Mouse (Mus musculus): ENCODE measurements around the gene Fbln5.

Gene Fbln5

DNA sequence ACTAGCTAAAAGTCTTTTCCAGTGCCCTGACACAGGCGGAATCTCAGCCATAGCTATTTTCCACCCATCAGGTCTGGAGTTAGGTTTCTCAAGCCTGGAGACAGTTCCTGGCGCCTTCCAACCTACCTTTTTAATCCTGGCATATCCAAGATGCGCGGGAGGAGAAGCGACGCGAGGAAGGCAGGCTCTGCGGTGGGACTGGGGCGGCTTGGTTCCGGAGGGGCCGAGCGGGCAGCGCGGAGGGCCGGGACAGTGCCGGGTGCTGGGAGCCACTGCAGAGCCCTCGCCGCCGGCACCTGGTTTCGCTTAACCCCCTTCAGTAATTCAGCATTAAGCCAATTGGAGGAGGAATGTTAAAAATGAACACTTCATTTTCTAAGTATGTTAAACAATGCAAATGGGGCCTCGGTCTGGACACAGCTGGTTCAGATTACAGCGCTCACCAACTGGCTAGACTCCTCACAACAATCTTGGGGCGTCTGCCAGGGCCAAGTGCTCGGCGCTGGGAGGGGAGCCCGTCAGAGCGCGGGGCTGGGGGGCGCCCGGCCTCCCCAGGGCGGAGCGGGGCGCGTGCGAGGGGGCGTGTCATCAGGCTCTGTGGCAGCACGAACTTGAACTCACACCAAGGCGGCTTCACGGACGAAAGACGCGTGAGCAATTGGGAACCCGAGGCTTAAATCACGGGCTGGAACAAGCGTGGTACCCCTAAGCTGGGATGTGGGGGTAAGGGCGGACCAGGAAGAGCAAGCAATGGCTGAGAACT is at the start of gene Fbln5:
Fbln5 (minus strand) TSS at position 448 of the 763 bp plus-strand sequence.
- no peak for DNase-seq (ENCODE audit: extremely low read depth, insufficient read length, low spot score)

DNA sequence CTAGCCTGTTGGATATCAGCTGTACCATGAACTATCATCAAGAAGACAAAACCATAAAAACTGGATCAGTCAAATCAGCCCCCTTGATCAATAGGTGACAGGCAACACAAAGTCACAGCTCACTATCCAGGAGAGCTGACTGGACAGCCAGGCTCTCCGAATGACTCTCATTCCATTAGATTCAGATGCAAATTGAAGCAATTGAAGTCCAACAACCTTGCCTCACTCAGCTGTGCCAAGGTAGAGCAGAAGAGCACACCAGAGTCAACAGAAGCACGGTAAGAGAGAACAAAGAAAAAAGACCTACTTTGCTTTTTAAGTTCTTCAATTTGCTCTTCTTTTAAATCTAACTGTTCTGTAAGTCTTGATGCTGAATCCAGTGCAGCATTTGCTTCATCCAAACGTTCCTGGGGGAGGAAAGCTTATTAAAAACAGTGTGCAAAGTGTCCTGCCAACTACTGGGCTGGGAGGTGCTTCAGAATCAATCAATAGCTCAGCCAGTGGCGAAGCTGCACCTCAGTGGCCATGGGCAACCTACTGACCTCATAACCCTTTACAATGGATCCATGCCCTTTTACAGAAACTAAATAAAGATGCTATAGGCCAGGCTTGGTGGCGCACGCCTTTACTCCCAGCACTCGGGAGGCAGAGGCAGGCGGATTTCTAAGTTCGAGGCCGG is 43.6 kb upstream of the Fbln5 start:
- no peak for DNase-seq (ENCODE audit: extremely low read depth, insufficient read length, low spot score)

DNA sequence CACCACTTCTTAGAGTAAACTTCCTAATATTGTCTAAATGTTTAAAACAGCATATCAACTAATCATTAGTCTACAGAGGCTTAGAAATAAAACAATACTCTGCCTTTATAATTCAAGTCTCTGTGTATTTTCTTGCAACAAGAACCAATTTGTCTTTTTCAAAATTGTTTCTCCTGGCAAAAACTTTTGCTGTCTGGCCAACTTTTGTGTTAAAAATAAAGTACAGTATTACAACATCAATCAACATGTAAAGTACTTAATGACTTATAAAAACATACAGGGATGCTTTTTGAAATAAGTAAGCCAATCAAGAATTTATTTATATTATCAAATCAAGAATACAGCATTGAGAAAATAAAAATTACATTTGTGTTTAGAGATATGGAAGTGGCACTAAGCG is 41.4 kb upstream of the Fbln5 start:
- no peak for DNase-seq (ENCODE audit: extremely low read depth, insufficient read length, low spot score)

DNA sequence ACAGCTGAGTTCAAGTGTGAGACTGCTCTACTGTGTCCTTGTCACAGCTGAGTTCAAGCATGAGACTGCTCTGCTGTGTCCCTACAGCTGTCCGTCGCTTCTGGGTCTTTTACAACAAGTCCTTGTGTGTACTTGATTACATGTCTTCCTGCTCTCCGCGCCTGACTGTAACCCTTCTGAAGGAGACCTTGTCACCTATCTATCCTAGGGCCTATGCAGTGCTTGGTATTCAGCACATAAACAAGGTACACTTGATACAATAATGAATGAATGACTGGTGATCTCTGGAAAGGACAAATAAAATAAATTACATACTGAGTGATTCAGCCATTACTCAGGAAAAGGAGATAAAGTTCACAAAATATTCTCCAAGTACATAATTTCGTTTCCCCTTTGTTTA is 39.2 kb upstream of the Fbln5 start:
- DNase-seq (ENCODE audit: extremely low read depth, insufficient read length, low spot score): no peak

DNA sequence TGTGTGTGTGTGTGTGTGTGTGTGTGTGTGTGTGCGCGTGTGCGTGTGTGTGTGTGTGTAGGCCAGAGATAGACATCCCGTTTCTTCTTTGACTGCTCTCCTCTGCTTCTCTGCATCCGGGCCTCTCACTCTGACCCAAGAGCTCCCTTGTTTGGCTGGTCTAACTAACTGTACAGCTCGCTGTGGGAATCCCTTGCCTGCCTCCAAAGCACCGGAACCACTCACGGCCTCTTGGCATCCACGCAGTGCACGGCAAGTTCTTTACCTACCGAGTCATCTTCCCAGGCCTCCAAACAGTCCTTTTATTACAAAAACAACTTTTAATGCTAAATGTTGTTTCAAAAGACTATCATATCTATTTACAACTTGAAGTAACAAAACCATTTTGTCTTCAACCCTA is 35.5 kb upstream of the Fbln5 start:
- no peak for DNase-seq (ENCODE audit: extremely low read depth, insufficient read length, low spot score)

DNA sequence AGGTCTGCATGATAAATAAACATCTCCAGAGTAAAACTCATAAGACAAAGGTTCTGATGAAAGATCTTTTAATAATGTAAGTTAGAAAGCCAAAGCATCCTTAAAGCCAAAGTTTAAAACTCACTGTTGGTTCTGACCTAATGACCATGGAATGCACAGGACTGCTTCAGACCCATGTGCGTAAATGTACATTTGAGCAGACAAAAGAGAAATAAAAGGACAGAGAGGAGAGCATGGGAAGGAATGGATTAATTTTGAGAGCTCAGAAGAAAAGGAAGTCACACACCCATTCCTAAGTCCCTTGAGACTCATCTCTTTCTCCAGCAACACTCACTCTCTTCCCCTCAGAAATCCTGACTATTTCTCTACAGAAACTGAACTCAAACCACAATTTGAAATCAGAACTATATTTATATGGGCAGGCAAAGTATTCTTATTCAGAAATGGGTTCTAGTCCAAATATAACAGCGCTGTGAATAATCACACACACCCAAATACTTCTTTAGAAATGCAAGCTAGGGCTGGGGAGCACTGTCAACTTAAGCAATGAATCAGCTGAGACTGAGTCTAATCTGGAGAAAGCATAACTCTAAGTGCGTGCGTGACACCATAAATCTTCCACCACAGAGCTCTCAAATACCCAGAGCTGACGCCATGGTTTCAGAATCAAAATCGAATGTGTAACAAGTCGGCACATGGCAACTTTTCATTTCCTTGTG is 33.1 kb upstream of the Fbln5 start:
- DNase-seq (ENCODE audit: extremely low read depth, insufficient read length, low spot score): peak; percentile 15

DNA sequence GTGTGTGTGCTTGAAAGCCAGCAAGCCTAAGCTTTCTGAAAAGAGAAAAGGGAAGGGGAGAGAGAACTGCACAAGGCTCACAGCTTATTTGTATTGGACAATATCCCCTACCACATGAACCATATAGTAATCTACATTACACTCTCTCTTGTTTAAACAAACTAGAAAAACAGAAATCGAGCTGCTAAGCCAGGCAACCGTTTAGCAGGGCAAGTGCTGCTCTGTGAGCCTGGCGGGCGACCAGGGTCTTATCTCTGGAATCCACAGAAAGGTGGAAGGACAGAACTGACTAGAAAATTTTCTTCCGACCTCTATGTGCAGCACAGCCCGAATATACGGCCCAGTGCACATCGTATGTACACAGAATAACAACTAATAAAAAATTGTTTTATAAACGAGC is 32.5 kb upstream of the Fbln5 start:
- no peak for DNase-seq (ENCODE audit: extremely low read depth, insufficient read length, low spot score)

DNA sequence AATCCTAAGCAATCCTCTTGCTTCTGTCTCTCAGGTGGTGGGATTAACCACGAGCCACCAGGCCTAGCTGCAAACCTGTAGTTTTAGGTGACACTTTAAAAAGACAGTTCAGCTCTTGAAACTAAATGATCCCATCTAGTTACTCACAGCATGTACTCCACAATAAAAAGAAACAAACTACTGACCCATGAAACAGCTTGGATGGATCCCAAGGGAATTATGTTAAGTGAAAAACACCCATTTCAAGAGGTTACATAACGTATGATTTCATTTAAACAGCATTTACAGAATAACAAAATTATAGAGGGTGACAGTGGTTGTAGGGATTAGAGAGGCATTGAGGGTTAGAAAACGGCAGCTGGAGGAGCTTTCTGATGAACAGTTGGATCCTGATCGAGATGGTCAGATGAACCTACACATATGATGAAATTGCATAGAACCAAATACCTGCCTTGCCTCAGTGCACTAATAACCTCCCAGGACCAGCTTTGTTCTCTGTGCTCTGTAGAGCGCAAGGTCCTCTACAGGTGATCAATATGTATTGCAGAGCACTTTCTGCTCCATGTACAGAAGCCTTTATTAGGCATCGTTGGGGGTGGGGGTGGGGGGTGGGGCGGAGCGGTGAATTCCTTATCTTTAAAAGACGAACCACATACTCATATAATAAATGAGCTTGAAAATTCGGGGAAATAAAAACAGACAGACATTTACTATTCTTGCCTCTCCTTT is 17.9 kb upstream of the Fbln5 start:
- DNase-seq (ENCODE audit: extremely low read depth, insufficient read length, low spot score): no peak

DNA sequence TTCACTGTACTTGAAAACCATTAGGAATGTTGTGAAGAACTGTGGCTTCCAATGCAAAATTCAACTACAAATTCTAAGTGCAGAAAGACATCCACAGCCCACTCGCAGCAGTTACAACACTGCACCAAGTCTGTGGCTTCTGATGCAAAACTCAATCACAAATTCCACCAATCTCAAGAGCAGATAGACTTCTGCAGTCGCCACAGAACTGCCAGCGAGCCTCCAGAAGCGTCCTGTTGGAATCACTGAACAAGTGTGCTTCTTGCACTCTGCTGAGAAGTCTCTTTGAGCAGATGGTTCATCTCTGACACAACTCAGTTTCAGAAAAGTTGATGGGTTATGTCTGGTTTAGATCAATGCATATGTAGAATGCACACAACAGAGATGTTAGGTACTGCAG is 15.9 kb upstream of the Fbln5 start:
- no peak for DNase-seq (ENCODE audit: extremely low read depth, insufficient read length, low spot score)

DNA sequence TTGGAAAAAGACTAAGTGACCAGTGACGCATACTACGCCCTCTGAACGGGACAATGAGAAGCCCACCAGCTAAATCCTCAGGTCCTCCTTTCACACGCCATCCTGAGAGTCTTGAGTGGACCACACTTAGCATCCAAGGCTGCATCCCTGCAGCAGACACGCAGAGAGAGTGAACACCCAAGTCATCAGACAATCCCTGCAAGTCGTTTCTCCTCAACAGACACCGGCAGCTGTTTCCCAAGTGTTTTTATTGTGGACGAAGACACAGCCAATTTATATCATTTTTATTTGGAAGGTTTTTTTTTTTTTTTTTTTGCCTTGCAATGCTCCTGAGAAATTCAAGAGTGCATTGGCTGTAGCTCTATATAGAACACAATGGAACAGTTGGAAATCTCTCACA is 14.9 kb upstream of the Fbln5 start:
- no peak for DNase-seq (ENCODE audit: extremely low read depth, insufficient read length, low spot score)

DNA sequence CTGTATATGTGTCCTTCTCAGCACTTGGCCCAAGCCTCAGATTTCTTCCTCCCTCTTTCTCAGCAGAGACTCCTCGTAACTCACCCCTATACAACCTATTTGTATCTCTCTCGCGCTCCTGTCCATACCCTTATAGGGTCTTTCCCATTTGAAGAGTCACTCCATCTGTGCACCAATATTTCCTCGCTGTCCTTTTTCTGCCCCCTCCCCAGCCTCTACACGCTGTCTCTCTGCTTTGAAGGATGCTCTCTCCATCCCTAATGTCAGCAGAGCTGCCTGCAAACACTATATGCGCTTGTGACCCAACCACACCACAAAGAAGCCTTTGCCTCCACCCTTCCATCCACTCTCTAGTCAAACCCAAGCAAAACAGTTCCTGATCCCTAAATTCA is 14.3 kb upstream of the Fbln5 start:
- no peak for DNase-seq (ENCODE audit: extremely low read depth, insufficient read length, low spot score)

DNA sequence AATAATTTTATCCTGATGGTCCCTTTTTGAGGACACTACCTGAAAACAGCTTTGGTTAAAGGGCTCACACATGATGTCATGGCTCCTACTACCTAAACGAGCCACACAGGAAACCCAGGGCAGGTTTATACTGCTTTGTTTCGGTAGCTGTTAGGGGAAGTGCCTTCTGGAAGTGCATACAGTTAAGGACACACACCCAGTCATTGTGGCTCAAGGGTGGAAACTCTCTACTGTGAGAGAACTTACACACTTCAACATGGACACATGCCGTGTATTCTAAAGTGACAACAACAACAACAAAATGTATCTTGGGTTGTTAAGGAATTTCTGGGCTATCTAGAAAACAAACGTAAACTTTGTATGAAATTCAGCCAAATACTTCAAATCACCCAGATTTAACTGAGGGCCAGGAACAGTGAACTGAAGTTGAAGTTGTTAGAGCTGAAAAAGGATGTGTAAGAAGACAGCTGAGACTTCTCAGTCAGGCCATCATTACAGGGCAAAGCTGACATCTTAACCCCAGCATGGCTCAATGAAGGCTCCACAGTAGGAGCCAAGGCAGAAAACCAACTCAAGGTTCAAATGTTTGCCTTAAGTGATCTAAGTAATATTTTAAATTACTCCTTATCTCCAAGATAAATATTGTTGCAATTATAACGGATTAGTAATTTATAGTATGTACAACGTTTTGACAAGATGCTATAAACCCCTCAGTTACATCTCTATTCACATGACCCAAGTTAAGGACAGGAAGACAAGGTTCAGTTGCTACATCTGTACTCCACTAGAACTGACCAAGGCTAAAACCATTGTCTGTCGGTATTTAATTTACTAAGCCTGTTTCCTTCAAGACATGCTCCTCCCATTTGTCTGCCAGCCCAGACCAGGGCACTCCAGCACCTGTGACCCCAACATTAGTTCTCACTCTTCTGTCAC is 13.6 kb upstream of the Fbln5 start:
- no peak for DNase-seq (ENCODE audit: extremely low read depth, insufficient read length, low spot score)

DNA sequence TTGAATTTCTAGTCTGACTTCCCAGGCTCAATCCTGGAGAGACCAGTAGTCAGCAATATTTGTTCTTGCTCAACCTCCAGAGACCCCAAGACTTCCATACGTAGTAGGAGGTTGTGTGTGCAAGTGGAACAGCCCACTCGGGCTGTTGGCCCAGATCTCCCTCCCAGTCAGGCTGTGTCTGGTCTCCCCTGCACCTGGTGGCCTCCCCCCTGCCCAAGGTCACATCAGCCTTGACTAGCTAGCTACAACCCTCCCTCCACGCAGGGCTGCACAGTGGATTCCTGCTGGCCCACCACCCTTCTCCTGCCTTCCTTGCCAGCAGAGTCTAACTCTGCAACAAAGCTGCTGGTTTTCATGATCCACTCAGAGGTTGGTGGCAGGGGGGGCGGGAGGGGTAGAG is 12.4 kb upstream of the Fbln5 start:
- no peak for DNase-seq (ENCODE audit: extremely low read depth, insufficient read length, low spot score)

DNA sequence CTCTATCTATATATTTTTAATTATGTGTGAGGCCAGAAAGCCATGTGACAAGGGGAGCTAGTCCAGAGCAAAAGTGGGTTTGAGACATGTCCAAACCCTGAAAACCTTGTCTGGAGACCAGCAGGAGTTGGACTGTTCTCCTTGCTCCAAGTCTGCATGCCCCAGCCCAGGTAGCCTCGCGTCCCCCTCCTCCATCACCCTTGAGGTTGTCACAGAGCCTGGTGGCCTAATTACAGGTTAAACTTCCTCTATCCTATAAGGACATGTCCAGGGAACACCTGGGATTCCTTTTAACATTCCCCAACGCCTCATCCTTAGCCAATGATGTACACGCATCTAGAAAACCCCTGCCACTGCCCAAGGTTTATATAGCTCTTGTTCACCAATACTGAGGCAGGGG is 4.3 kb upstream of the Fbln5 start:
- no peak for DNase-seq (ENCODE audit: extremely low read depth, insufficient read length, low spot score)

DNA sequence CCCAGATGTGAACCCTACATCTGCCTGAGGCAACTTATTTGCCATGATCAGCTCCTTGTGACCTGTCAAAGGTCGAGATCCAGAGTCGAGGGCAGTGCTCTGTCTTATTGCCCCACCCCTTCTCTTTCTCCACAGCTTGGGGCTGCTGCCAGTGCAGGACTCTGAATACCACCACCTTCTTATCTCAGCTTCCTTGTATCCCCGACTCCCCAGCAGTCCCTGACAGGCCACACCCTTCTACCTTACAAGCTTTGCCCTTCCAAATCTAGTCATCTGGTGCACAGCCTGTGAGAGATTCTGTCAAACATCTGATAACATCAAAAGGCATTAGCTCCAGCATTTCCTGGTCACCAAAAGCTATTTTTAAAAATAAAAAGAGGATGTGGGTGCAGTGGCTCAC is 2.7 kb upstream of the Fbln5 start:
- DNase-seq (ENCODE audit: extremely low read depth, insufficient read length, low spot score): no peak

DNA sequence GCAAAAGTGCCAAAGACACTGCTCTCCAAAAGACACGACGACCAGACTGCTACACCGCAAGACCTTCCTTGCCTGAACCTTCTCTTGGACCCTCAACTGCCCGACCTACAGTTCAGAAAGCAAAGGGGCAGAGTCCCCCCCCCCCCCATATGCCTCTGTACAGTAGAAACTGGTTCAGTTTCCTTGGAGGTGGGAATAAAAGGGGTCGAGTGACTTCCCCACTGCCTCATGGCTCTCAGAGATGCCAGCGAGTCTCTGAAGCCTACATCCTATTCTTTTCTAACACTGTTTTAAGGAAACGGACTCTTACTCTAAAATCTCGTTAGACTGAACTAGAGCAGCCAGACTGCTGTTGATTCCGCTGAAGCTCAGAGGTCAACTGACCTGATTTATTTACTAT is 715 bp upstream of the Fbln5 start:
- DNase-seq (ENCODE audit: extremely low read depth, insufficient read length, low spot score): no peak

DNA sequence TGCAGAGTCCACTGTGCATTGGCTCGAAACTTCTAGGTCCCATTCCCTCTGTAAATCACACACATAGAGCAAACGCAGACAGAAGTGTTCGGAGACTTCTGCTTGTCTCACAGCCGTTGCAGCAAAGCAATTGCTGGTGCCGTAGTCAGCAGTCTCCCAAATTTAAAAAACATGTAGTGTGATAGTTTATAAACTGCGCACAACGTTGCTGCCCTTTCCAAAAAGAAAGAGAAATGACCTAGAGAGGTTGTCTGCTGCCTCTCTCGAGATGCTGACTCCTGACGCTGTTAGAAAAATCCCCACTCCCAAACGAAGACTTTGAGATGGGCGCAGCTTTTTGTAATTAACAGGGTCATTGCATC is 628 bp downstream of the Fbln5 start:
- no peak for DNase-seq (ENCODE audit: extremely low read depth, insufficient read length, low spot score)

DNA sequence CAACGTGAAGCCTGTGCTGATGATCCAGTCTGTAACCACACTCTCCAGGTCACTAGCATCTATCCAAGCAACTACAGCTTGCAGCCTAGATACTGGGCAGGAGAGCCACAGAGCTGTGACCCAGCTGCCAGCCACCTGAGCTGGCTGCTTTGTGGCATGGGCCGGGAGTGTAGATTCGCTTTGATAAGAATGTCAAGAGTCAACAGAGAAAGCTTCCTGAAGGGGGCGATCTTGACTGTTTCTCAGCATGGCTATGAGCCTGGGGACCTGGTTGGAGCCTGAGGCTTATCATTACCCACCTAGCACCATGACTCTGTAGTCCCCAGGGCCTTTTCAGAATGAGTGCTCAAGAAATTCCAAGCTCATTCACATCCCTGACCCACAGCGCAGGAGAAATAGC is 2.0 kb downstream of the Fbln5 start:
- DNase-seq (ENCODE audit: extremely low read depth, insufficient read length, low spot score): no peak

DNA sequence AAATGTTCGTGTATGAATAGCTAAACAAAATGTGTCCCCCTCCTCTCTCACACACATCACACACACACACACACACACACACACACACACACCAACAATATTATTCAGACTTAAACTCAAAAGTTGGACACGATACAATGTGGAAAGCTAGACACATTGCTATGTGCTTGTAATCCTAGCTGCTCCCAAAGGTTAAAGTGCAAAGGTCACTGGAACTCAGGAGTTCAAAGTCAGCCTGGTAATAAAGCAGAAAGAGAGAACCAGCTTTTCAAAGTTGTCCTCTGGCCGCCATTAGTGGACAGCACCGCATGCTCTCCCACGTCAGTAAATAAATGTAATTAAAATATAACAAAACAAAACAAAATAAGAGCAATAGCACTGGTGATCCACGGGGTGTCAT is 3.1 kb downstream of the Fbln5 start:
- DNase-seq (ENCODE audit: extremely low read depth, insufficient read length, low spot score): no peak

DNA sequence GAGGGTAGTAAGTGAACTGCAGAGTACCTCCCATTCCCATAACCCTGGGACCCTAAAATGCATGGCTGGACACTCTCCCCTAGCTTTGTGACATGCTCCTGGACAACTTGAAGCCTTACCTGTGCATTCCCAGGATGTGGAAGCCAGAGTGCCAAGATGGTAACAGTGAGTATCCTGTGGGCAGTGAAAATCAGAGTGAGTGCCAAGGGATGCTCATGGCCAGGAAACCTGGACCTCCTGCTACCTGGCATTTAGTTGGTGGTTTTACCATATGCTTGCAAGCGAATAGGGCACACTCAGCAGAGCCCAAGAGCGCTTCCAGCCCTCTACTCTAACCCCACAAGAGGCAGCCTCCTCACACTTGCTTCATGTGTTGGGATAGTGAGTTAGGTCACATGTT is 4.4 kb downstream of the Fbln5 start:
- no peak for DNase-seq (ENCODE audit: extremely low read depth, insufficient read length, low spot score)

Data from 3134 (cell line).